Mouse (Mus musculus) kidney, adult 2 months (tissue): ENCODE measurements around the gene Camkv. TPM values are rescaled to one million over a fixed set of nuclear protein-coding genes. Genes with fewer than 3 reads are reported as not detected.

ENCODE experiments used
- DNase-seq: peaks from one replicate; pipeline ENCODE4 v3.0.0; 2021
- H3K27ac ChIP-seq: fragments of 200-500 bp; 2 replicates; pipeline ENCODE4 v1.5.1; 2012; ENCODE audit warnings: low read depth, low read length, control low read depth, inconsistent platforms; ENCODE audit not compliant: insufficient read depth
- H3K27me3 ChIP-seq: fragments of 200-500 bp; replicated peaks from 2 replicates; pipeline ENCODE4 v1.6.1; 2012; ENCODE audit warnings: mild to moderate bottlenecking, moderate library complexity, low read length, inconsistent platforms; ENCODE audit not compliant: control insufficient read depth, insufficient read depth
- H3K36me3 ChIP-seq: fragments of 200-500 bp; 2 replicates; pipeline ENCODE4 v1.6.1; 2012; ENCODE audit warnings: mild to moderate bottlenecking, moderate library complexity, low read length, inconsistent platforms; ENCODE audit not compliant: control insufficient read depth, insufficient read depth
- H3K4me1 ChIP-seq: fragments of 200-500 bp; 2 replicates; pipeline ENCODE4 v1.6.1; 2011; ENCODE audit warnings: low read length; ENCODE audit not compliant: control insufficient read depth, insufficient read depth
- H3K4me3 ChIP-seq: fragments of 200-500 bp; 2 replicates; pipeline ENCODE4 v1.5.1; 2011; ENCODE audit warnings: mild to moderate bottlenecking, low read depth, low read length, control low read depth; ENCODE audit not compliant: insufficient read depth
- CTCF ChIP-seq: fragments of 200-500 bp; conservative IDR thresholded peaks from 2 replicates; pipeline ENCODE4 v1.5.1; 2011; ENCODE audit warnings: low read depth, mild to moderate bottlenecking, control low read depth, low read length, moderate library complexity, mixed read lengths; ENCODE audit not compliant: insufficient read depth, insufficient read length
- POLR2A ChIP-seq: fragments of 200-500 bp; IDR thresholded peaks from one replicate; pipeline ENCODE4 v1.6.1; 2011; ENCODE audit warnings: low read depth, low read length, control low read depth
- WGBS: fragments of 180-500 bp; shearing (Covaris S2); methylation state at CpG from one replicate; pipeline ENCODE4 v1.1.7; 2018; 5-methylcytosine and 5-hydroxymethylcytosine counted together
- polyA plus RNA-seq: library from polyadenylated mRNA; depleted of rRNA; stranded (reverse); fragments of >200 nt; gene quantifications from 2 replicates; pipeline ENCODE4 v1.2.3, GENCODE M21; 2012

Camkv gene
- polyA plus RNA-seq, 1 experiment: not detected

GRCm38 (mm10) chr9:107923956-107924355, 11.5 kb upstream of the Camkv start:
- no peak for DNase-seq
- Histone ChIP-seq H3K27me3 (no peaks in the 10 kb centered on the region), H3K27ac (no peak overlapping the region), H3K4me1 (no peaks in the 10 kb centered on the region), H3K4me3 (no peak overlapping the region), H3K36me3 (no peaks in the 10 kb centered on the region)
- no peak for TF ChIP-seq POLR2A
- no peak for TF ChIP-seq CTCF
- WGBS: 60% methylated on average over 6 of the region's 6 CpGs

- no peak for TF ChIP-seq POLR2A
- no peak for TF ChIP-seq CTCF
- Histone ChIP-seq H3K36me3 (no peaks in the 10 kb centered on the region), H3K4me1 (no peaks in the 10 kb centered on the region), H3K27me3 (no peaks in the 10 kb centered on the region), H3K27ac (no peak overlapping the region), H3K4me3 (no peak overlapping the region)
- 60% methylated on average over 3 of the region's 3 CpGs for WGBS
- DNase-seq: no peak
Measured at GRCm38 (mm10) chr9:107925251-107925650, 10.2 kb upstream of the Camkv start.

GRCm38 (mm10) chr9:107926920-107927420, 8.5 kb upstream of the Camkv start:
- no peaks in the 10 kb centered on the region for H3K4me1 ChIP-seq
- no peaks in the 10 kb centered on the region for H3K36me3 ChIP-seq
- H3K27ac ChIP-seq: no peak overlapping the region
- DNase-seq: no peak
- no peak overlapping the region for H3K4me3 ChIP-seq
- no peaks in the 10 kb centered on the region for H3K27me3 ChIP-seq
- no peak for TF ChIP-seq CTCF
- no peak for TF ChIP-seq POLR2A
- WGBS: 45% methylated on average over 9 of the region's 9 CpGs

GRCm38 (mm10) chr9:107927749-107928148, 7.7 kb upstream of the Camkv start:
- H3K4me3 ChIP-seq: no peak overlapping the region
- H3K4me1 ChIP-seq: no peaks in the 10 kb centered on the region
- no peak for DNase-seq
- TF ChIP-seq CTCF: no peak
- TF ChIP-seq POLR2A: no peak
- WGBS: 78% methylated on average over 5 of the region's 5 CpGs
- no peaks in the 10 kb centered on the region for H3K27me3 ChIP-seq
- no peak overlapping the region for H3K27ac ChIP-seq
- H3K36me3 ChIP-seq: no peaks in the 10 kb centered on the region

GRCm38 (mm10) chr9:107928169-107928568, 7.3 kb upstream of the Camkv start, which contains the start of gene Actl11:
Actl11 (plus strand) TSS chr9:107928469.
- Histone ChIP-seq H3K27me3 (no peaks in the 10 kb centered on the region), H3K4me1 (no peaks in the 10 kb centered on the region), H3K27ac (no peak within 1 kb of the TSS), H3K36me3 (no peaks in the 10 kb centered on the region), H3K4me3 (no peak within 1 kb of the TSS)
- WGBS: 82% methylated on average over 3 of the region's 3 CpGs
- TF ChIP-seq POLR2A: no peak
- no peak for TF ChIP-seq CTCF
- no peak for DNase-seq

GRCm38 (mm10) chr9:107932221-107932620, 3.3 kb upstream of the Camkv start:
- DNase-seq: no peak
- Histone ChIP-seq H3K27me3 (peaks cover 5% of the 10 kb centered on the region; the same call in 1 of the 2 replicates), H3K36me3 (no peaks in the 10 kb centered on the region), H3K27ac (no peak overlapping the region), H3K4me3 (no peak overlapping the region), H3K4me1 (no peaks in the 10 kb centered on the region)
- 79% methylated on average over 4 of the region's 4 CpGs for WGBS
- TF ChIP-seq POLR2A (no peak), CTCF (no peak)

- 73% methylated on average over 11 of the region's 11 CpGs for WGBS
- peaks cover 5% of the 10 kb centered on the region; the same call in 1 of the 2 replicates for H3K27me3 ChIP-seq
- no peak overlapping the region for H3K27ac ChIP-seq
- H3K4me1 ChIP-seq: no peaks in the 10 kb centered on the region
- DNase-seq: no peak
- TF ChIP-seq CTCF (no peak), POLR2A (no peak)
- no peak overlapping the region for H3K4me3 ChIP-seq
- H3K36me3 ChIP-seq: no peaks in the 10 kb centered on the region
Measured at GRCm38 (mm10) chr9:107934146-107934545, 1.3 kb upstream of the Camkv start.
